Mouse (Mus musculus): ENCODE results near the gene Enoph1.

DNA sequence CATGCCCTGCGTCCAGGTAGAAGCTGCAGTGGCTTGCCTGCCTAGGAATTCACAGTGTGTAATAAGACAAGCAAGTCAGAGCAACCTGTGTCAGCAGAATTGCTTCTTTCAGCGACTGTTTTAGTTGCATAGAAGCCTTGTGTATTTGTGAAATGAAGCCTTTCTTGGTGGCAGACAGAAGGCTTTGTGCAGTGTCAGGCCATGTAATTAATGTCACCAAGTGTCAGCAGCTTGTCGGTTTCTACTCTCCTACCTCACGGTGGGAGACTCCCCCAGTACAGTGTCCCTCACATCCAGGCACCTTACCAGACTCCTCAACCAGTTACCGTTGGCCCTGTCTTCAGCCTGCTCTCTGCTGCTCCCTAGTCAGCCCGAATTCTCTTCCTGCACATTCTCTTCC is 19.5 kb downstream of the Enoph1 start:
- TF ChIP-seq CTCF (IDR thresholded peaks at IDR 0.05; ENCODE audit: low read depth, low read length), result no peak
- no peak for TF ChIP-seq POLR2A (IDR thresholded peaks at IDR 0.05; ENCODE audit: insufficient read depth, low read length)
- no peak for TF ChIP-seq EP300 (IDR thresholded peaks at IDR 0.05; ENCODE audit: insufficient read depth, low read depth, low read length)

Data from ES-Bruce4 (cell line).